Mouse (Mus musculus): ENCODE results near the gene Olfm1. TPM values are rescaled to one million over a fixed set of nuclear protein-coding genes. Genes with fewer than 3 reads are reported as not detected.

Gene Olfm1
- polyA plus RNA-seq, 1 experiment = 12.7 TPM

GRCm38 (mm10) chr2:28278853-28279252, 86.1 kb downstream of the Olfm1 start:
- Histone ChIP-seq H3K27ac (replicated peaks; ENCODE audit: low read depth, low read length) (no peak overlapping the region), H3K4me1 (ENCODE audit: control insufficient read depth, insufficient read depth, insufficient read length, low read length) (no peaks in the 10 kb centered on the region; the same call in 1 of the 2 replicates), H3K4me3 (ENCODE audit: insufficient read depth, low read depth, low read length) (no peak overlapping the region)

Other genes with a start within 250 kb of the Olfm1 start
- not detected in 2 replicates for gene Fcnb, start 108.1 kb upstream of the Olfm1 start, polyA plus RNA-seq (2012; ENCODE audit: insufficient read depth, insufficient read length, missing spikeins)